Mouse (Mus musculus) embryonic facial prominence, embryonic 13.5 days (tissue): ENCODE results near the gene Gramd4. TPM values are rescaled to one million over a fixed set of nuclear protein-coding genes. Genes with fewer than 3 reads are reported as not detected.

Source experiments
- ATAC-seq: fragments of 200-750 bp; cut with Nextera tagmentation; 2 replicates; pipeline ENCODE4 v1.8.0; 2017; ENCODE audit warnings: low read depth; ENCODE audit not compliant: insufficient number of reproducible peaks, insufficient read depth, low FRiP score, low TSS enrichment
- H3K27ac ChIP-seq: fragments of 300-500 bp; sonication (generic); 2 replicates; pipeline ENCODE4 v1.5.1; 2015; ENCODE audit warnings: moderate library complexity, mild to moderate bottlenecking, inconsistent platforms
- H3K27me3 ChIP-seq: fragments of 300-500 bp; sonication (generic); 2 replicates; pipeline ENCODE4 v1.6.1; 2015; ENCODE audit warnings: mild to moderate bottlenecking, inconsistent platforms
- H3K36me3 ChIP-seq: fragments of 300-500 bp; sonication (generic); 2 replicates; pipeline ENCODE4 v1.6.1; 2015; ENCODE audit warnings: mild to moderate bottlenecking, inconsistent platforms
- H3K4me1 ChIP-seq: fragments of 300-500 bp; sonication (generic); 2 replicates; pipeline ENCODE4 v1.6.1; 2015; ENCODE audit warnings: inconsistent platforms
- H3K4me2 ChIP-seq: fragments of 300-500 bp; sonication (generic); 2 replicates; pipeline ENCODE4 v1.6.1; 2015; ENCODE audit warnings: moderate library complexity, mild to moderate bottlenecking, inconsistent platforms
- H3K4me3 ChIP-seq: fragments of 300-500 bp; sonication (generic); 2 replicates; pipeline ENCODE4 v1.5.1; 2015; ENCODE audit warnings: mild to moderate bottlenecking, inconsistent platforms
- H3K9ac ChIP-seq: fragments of 300-500 bp; sonication (generic); 2 replicates; pipeline ENCODE4 v1.6.1; 2015; ENCODE audit warnings: mild to moderate bottlenecking, inconsistent platforms
- H3K9me3 ChIP-seq: fragments of 300-500 bp; sonication (generic); 2 replicates; pipeline ENCODE4 v1.6.1; 2016; ENCODE audit warnings: inconsistent platforms
- WGBS: fragments of 180-500 bp; shearing (Covaris S2); methylation state at CpG from one replicate; pipeline ENCODE4 v1.1.7; 2015; ENCODE audit warnings: mixed read lengths; 5-methylcytosine and 5-hydroxymethylcytosine counted together
- polyA plus RNA-seq: library from polyadenylated mRNA; unstranded; fragments of >200 nt; fragmentation: Nextera tagmentation; extraction: Ambion mirVana; gene quantifications from 2 replicates; pipeline ENCODE4 v1.2.1, GENCODE M21; 2015

Gene Gramd4
- polyA plus RNA-seq, 1 experiment from 2014 or later, result 14.6 TPM

DNA sequence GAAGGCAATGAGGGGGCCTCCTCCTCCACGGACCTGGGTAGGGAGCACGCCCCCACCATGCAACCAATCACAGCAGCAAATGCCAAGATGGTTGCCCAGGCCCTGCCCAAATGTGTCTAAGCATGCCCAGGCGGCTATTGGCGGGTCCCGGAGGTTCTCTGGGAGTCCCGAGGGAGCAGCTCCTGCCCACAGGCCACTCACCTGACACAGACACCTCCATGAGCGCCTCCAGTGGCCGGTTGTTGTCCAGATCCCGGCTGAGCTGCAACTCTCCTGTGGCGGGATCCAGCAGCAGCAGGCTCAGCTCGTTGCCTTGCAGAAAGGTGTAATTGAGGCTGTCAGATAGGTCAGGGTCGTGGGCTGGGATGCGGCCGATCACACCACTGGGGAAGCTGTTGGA lies 27.5 kb upstream of the Gramd4 start:
- Histone ChIP-seq H3K4me1 (peaks cover 36% of the 10 kb centered on the region), H3K9ac (no peak overlapping the region), H3K27me3 (peaks cover 40% of the 10 kb centered on the region), H3K36me3 (peaks cover 26% of the 10 kb centered on the region), H3K4me3 (peak overlapping the region; percentile 1), H3K4me2 (peak overlapping the region; percentile 46), H3K27ac (no peak overlapping the region), H3K9me3 (peaks cover 19% of the 10 kb centered on the region)
- ATAC-seq, result no peak
- WGBS, result 70% methylated on average over 14 of the region's 14 CpGs

DNA sequence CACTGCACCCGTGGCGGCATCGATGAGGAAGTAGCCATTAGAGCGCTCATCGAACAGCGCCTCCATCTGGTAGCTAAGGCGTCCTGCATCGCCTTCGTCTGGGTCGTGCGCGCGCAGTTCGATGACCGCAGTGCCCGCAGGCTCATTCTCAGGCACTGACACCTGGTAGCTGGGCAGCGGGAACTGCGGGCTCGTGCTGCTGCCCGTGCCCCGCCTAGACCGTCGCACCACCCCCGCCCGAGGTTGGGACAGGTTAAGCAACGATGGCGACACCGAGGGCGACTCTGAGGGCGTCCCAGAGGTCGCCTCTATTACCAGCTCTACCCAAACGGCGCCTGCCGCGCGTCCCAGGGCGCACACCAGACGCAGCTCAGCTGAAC lies 24.7 kb upstream of the Gramd4 start:
- Histone ChIP-seq H3K27me3 (peaks cover 49% of the 10 kb centered on the region), H3K27ac (0 out of 2 replicates have a peak overlapping the region, but pooled peaks have one; percentile 66)
- 1% methylated on average over 38 of the region's 38 CpGs for WGBS

DNA sequence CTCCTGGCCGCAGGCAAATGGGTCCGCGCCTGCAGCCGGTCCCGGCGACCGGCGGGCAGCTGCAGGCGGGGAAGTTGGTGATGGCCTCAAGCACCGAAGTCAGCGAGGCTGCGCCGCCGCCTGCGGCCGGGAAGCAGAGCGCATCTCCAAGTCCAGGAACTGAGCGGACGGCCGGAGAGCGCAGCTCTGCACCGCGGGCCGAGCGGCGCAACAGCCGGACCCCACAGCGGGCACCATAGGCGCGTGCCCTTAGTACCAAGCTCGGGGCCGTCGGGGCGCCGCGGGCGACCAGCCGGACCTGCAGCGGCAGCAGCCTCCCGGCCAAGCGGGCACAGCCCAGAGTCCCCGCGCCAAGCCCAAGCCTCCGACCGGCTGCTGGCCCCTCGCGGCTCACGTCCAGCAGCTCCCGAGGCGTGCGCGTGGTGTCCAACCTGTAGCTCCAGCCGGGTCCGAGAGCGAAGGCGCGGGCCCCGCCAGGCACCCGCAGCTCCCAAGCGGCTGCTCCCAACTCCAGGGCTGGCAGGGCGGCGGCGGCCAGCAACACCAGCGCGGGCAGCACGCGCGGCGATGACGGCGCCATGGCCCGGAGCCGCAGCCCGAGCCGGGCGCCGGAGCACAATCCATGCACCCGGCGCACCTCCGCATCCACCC lies 24.2 kb upstream of the Gramd4 start, which contains the start of gene Celsr1:
TSS of gene Celsr1 (minus strand) at position 587 of the 651 bp plus-strand sequence.
- H3K27me3 ChIP-seq, result peaks cover 49% of the 10 kb centered on the region
- peak within 1 kb of the TSS; percentile 88 for H3K4me2 ChIP-seq
- peaks cover 19% of the 10 kb centered on the region for H3K9me3 ChIP-seq
- peaks cover 26% of the 10 kb centered on the region for H3K36me3 ChIP-seq
- peak; percentile 21; the same call in 1 of the 2 replicates for ATAC-seq
- 1% methylated on average over 79 of the region's 80 CpGs for WGBS
- peak within 1 kb of the TSS; percentile 62 for H3K4me3 ChIP-seq
- peaks cover 35% of the 10 kb centered on the region for H3K4me1 ChIP-seq
- H3K27ac ChIP-seq, result peak within 1 kb of the TSS; percentile 72; the same call in 1 of the 2 replicates
- peak within 1 kb of the TSS; percentile 71 for H3K9ac ChIP-seq

More for the DNA sequence above, 24.7 kb upstream of the Gramd4 start:
- Histone ChIP-seq H3K9me3 (peaks cover 19% of the 10 kb centered on the region), H3K4me1 (peaks cover 37% of the 10 kb centered on the region), H3K9ac (peak overlapping the region; percentile 71), H3K4me2 (peak overlapping the region; percentile 88), H3K4me3 (peak overlapping the region; percentile 62), H3K36me3 (peaks cover 26% of the 10 kb centered on the region)
- ATAC-seq, result no peak

DNA sequence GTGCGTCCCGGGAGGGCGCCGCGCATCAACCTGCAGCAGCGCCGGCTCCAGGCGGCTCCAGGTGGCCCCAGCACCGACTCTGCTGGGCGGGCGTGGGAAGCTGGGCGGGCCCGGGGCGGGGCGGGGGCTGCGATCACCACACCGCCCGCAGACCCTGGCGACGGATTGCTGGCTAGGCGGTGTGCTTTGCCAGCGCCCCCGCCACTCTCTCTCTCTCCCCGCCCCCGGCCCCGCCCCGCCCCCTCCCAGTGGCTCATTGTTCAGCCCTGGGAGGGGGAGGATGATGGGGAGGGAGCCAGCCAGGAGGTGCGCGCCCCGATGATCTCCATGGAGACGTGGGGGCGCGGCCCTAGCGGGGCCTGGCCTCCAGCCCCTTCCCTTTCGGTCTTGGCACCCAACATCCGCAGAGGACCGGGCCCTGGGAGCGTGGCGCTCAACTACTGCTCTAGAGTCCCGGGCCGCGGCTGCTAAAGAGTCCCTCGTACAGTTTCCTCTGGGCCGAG lies 23.4 kb upstream of the Gramd4 start:
- peak; percentile 75 for ATAC-seq
- under 1% methylated on average over 36 of the region's 44 CpGs for WGBS
- H3K4me2 ChIP-seq, result peak overlapping the region; percentile 88
- H3K9ac ChIP-seq, result peak overlapping the region; percentile 71
- peaks cover 51% of the 10 kb centered on the region for H3K27me3 ChIP-seq
- peaks cover 26% of the 10 kb centered on the region for H3K36me3 ChIP-seq
- H3K4me1 ChIP-seq, result peaks cover 30% of the 10 kb centered on the region
- H3K9me3 ChIP-seq, result peaks cover 19% of the 10 kb centered on the region
- peak overlapping the region; percentile 62 for H3K4me3 ChIP-seq
- peak overlapping the region; percentile 72; the same call in 1 of the 2 replicates for H3K27ac ChIP-seq

DNA sequence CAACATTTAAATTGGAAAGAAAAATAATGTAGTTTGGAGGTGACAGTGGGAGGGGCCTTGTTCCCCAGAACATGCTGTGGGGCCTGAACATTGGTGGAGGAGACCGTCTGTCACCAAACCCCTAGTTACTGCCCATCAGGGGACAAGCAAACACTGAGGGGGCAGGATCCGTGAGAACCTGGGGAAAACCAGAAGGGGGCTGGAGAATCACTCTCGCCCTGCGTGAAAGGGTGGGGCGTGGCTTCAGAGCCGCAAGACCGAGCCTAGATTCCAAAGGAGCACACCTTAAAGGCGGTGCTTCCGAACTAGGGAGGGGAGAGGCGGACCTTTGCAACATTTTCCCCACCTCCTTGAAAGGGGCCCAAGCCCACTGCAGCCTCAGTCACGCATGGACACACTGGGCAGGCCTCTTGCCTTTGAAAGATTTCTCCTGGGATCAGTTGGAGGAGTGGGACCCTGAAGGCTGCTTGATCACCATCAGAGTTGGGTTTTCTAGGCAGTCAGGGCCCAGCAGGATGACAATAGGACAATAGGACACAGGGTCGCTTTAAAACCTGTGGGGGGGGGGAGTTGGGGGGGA lies 22.6 kb upstream of the Gramd4 start:
- Histone ChIP-seq H3K27ac (peak overlapping the region; percentile 72; the same call in 1 of the 2 replicates), H3K9ac (peak overlapping the region; percentile 71; the same call in 1 of the 2 replicates), H3K36me3 (peaks cover 22% of the 10 kb centered on the region), H3K4me3 (peak overlapping the region; percentile 62; the same call in 1 of the 2 replicates), H3K4me1 (peaks cover 24% of the 10 kb centered on the region), H3K9me3 (peaks cover 19% of the 10 kb centered on the region), H3K4me2 (peak overlapping the region; percentile 88), H3K27me3 (peaks cover 59% of the 10 kb centered on the region)
- no peak for ATAC-seq
- 4% methylated on average over 12 of the region's 12 CpGs for WGBS

DNA sequence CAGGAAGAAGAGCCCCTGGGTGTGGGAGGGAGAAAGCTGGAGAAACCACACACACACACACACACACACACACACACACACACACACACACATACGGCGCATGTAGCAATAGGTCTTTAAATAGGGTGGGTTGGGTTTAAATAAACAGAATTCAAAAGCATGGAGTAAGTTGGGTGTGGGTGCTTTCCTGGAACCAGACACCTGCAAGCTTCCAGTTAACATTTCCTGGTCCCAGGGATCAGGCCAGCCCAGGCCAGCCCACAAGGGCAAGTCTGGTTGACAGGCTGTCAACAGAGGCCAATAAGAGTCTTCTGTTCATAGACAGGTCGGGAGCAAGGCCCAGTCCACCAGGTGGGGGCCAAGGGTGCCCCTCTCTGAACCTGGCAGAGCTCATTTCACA lies 21.6 kb upstream of the Gramd4 start:
- Histone ChIP-seq H3K27me3 (peaks cover 57% of the 10 kb centered on the region), H3K4me3 (no peak overlapping the region), H3K4me1 (peaks cover 21% of the 10 kb centered on the region), H3K36me3 (peaks cover 12% of the 10 kb centered on the region), H3K27ac (no peak overlapping the region), H3K4me2 (no peak overlapping the region), H3K9me3 (peaks cover 15% of the 10 kb centered on the region), H3K9ac (no peak overlapping the region)
- WGBS, result 43% methylated on average over 3 of the region's 3 CpGs
- no peak for ATAC-seq

DNA sequence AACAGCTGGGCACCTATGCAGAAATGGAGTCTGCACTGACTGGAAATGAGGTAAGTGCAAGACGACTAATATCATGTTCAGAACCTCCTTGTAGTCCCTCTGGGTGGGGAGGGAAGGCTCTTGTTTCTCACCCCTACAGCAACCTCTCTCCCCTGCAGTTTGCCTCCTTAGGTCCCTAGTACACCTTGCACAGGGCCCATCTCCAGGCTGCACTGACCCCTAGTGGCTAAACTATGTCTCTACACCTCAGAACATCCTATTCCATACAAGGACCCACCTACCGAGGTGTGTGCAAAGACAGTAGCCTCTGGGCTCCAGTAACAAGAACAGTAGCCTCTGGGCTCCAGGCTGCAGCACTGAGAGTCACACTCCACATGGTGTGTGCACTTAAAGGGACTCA lies 18.7 kb upstream of the Gramd4 start:
- Histone ChIP-seq H3K9me3 (no peaks in the 10 kb centered on the region), H3K4me3 (no peak overlapping the region), H3K36me3 (no peaks in the 10 kb centered on the region), H3K27ac (no peak overlapping the region), H3K27me3 (peaks cover 33% of the 10 kb centered on the region), H3K4me2 (no peak overlapping the region), H3K9ac (no peak overlapping the region), H3K4me1 (peaks cover 10% of the 10 kb centered on the region)
- 3% methylated on average over 2 of the region's 2 CpGs for WGBS
- ATAC-seq, result peak; percentile 64; the same call in 1 of the 2 replicates

DNA sequence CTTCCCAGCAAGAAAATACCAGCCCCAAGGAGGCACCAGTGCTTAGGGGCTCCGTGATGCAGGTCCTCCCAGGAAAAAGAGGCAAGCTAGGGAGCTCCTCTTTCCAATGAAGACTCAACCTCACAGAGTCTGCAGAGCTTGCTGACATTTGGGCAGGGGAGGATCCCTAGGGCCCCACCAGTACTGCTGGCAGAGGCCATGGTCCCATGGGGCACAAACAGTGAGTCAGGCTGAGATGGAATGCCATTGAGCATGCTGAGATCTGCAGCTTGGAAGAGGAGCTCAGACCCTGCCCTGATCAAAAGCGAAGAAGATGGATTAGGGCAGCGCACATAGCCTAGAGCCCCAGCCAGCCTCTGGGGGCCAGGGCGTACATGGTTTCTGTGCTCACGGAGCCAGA lies 16.1 kb upstream of the Gramd4 start:
- Histone ChIP-seq H3K27ac (no peak overlapping the region), H3K9me3 (no peaks in the 10 kb centered on the region), H3K9ac (no peak overlapping the region), H3K4me3 (no peak overlapping the region), H3K27me3 (peaks cover 14% of the 10 kb centered on the region), H3K4me2 (no peak overlapping the region), H3K4me1 (0 out of 2 replicates have a peak, but pooled peaks cover 5% of the 10 kb centered on the region), H3K36me3 (no peaks in the 10 kb centered on the region)
- WGBS, result 75% methylated on average over 5 of the region's 5 CpGs
- no peak for ATAC-seq

DNA sequence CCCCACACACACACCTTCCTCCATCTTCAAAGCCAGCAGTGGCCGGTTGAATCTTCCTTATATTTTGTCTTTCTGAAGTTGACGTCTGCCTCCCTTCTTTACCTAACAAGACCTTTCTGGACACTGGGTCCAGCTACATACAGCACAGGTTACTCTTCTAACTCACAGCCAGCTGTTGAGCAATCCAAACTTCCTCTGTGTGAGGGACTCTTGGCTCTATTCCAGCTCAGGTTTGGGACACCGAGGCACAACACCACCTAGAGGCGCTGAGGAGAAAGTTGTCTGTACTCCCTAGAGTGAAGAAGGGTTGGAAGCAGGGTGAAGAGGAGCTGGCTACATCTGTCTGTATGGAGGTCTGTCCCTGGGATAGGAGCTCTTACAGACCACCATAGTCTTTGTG lies 15.1 kb upstream of the Gramd4 start:
- no peaks in the 10 kb centered on the region for H3K36me3 ChIP-seq
- H3K27ac ChIP-seq, result no peak overlapping the region
- no peaks in the 10 kb centered on the region for H3K9me3 ChIP-seq
- 39% methylated on average over 4 of the region's 4 CpGs for WGBS
- H3K27me3 ChIP-seq, result peaks cover 14% of the 10 kb centered on the region
- ATAC-seq, result no peak
- no peak overlapping the region for H3K4me2 ChIP-seq
- H3K4me3 ChIP-seq, result no peak overlapping the region
- H3K9ac ChIP-seq, result no peak overlapping the region
- 0 out of 2 replicates have a peak, but pooled peaks cover 5% of the 10 kb centered on the region for H3K4me1 ChIP-seq

DNA sequence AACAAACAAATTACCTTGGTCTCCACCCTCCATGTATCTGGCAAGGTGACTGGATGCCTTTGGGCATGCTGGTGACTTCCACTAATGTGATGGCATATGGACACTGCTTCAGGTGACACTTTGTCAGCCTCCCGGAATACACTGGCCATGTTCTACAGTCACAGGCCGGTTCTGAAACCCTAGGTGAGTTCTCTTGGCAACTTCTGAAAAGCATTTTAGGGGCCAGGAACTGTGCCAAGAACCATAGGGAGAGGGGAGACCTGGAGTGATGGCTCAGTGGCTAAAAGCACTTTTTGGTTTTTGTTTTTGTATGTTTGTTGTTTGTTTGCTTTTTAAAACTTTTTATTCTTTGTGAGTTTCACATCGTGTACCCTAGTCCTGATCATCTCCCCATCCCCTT lies 8.0 kb upstream of the Gramd4 start:
- Histone ChIP-seq H3K9me3 (no peaks in the 10 kb centered on the region), H3K4me1 (peaks cover 9% of the 10 kb centered on the region; the same call in 1 of the 2 replicates), H3K36me3 (no peaks in the 10 kb centered on the region), H3K4me3 (no peak overlapping the region), H3K9ac (no peak overlapping the region), H3K27ac (no peak overlapping the region), H3K27me3 (no peaks in the 10 kb centered on the region; the same call in 1 of the 2 replicates), H3K4me2 (no peak overlapping the region)
- ATAC-seq, result no peak
- 83% methylated on average over 3 of the region's 3 CpGs for WGBS

DNA sequence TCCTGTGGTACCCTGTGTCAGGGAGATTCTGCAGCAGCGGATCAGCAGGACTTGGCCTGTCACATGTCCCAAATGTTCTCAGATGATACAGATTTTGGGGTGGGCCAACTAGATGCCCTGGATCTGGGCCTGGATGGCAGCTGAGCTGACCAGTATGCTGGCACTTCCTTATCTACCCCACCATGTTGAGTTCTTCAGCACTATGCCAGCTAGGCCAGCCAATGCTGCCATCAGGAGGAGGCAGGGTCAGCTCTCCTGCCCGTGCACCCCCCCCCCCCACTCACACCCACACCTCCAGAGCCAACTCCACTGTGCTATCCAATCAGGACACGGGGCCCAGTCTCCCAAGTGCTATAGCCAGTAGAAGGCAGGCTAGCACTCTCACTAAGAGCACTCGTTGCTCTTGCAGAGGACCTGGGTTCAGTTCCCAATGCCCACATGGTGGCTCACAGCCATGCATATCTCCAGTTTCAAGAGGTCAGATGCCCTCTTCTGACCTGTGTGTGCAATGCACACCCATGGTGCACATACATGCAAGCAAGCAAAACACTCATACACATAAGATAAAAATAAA lies 7.2 kb upstream of the Gramd4 start:
- 86% methylated on average over 4 of the region's 4 CpGs for WGBS
- Histone ChIP-seq H3K36me3 (no peaks in the 10 kb centered on the region), H3K27ac (no peak overlapping the region), H3K9ac (no peak overlapping the region), H3K9me3 (no peaks in the 10 kb centered on the region), H3K4me3 (no peak overlapping the region), H3K4me1 (peaks cover 9% of the 10 kb centered on the region; the same call in 1 of the 2 replicates), H3K27me3 (no peaks in the 10 kb centered on the region; the same call in 1 of the 2 replicates), H3K4me2 (no peak overlapping the region)
- no peak for ATAC-seq
